ENCODE assay signal across 13 mouse cellular contexts in the genomic region with DNA sequence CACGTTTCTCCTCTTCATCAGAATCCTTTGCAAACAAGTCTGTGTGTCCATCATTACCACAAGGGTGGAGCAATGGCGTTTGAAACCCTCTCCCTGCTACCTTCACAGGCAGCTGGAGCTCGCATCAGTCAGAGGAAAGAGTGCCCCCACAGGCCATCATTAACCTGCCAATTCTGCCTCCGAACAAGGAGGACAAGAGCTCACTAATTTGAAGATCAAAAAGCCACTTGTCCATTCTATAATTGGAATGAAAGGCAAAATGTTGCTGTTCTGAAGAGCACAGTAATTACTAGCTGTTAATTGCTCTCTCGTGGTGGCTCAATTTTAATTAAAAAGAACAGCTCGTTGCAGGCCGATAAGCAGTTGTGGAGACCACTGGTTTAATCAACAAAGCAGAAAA.
A peak's percentile ranks its signal among the peaks of the same experiment; 100 is the strongest.
DNase-seq lines count a peak whose midpoint lies in the region; ATAC-seq and TF ChIP-seq lines count a peak whose summit lies in the region.
"Had no signal": no experiment of that assay in that cellular context is flagged by ENCODE, and none has a peak within 500 bp of the region (broad histone marks: within the 10 kb centered on the region; RNA-seq: fewer than 3 reads in every experiment).

No protein-coding gene starts in this region.

- no peak overlapping the region for H3K4me2 ChIP-seq in midbrain, embryonic 11.5 days

- DNase-seq in heart, adult 2 months: no peak
- DNase-seq in heart, adult 8-10 months (ENCODE audit: low spot score): no peak
- DNase-seq in midbrain, embryonic 11.5 days (ENCODE audit: low spot score, missing footprints): peak; percentile 84
- no peak for DNase-seq in midbrain, embryonic 10.5 days (ENCODE audit: low spot score)
- peak; percentile 32 for DNase-seq in forelimb bud, embryonic 11.5 days (ENCODE audit: low read depth, low spot score)
- peak; percentile 6 for DNase-seq in retina, postnatal 7 days (ENCODE audit: low read depth, low spot score)
- DNase-seq in left cerebral cortex, adult 2 months (ENCODE audit: extremely low spot score in 1 of 2, low spot score in 2 of 2): no peak
- no peak for DNase-seq in right cerebral cortex, postnatal 25 days
- DNase-seq: adrenal gland, postnatal 36 days; cerebellum, adult 18-20 months; liver; thymus, postnatal 14 days had no signal

- no peaks in the 10 kb centered on the region; the same call in none of the 2 replicates for H3K4me1 ChIP-seq in heart, adult 2 months (ENCODE audit: control insufficient read depth, insufficient read depth, low read length)
- H3K4me1 ChIP-seq in midbrain, embryonic 11.5 days (ENCODE audit: control insufficient read depth, insufficient read depth, low read length): no peaks in the 10 kb centered on the region
- peaks cover 5% of the 10 kb centered on the region for H3K4me1 ChIP-seq in midbrain, embryonic 10.5 days

- 0 out of 2 replicates have a peak, but pooled peaks cover 1% of the 10 kb centered on the region for H3K79me2 ChIP-seq in heart, adult 2 months (replicated peaks; ENCODE audit: control insufficient read depth, insufficient read depth, low read length)

- intact Hi-C loops in heart, adult 2 months (cut with DNase I): no loop called here
- intact Hi-C loops in left cerebral cortex, adult 2 months (cut with DNase I): no loop called here

- H3K27me3 ChIP-seq in heart, adult 2 months (ENCODE audit: control insufficient read depth, insufficient read depth, low read length): no peaks in the 10 kb centered on the region
- no peaks in the 10 kb centered on the region for H3K27me3 ChIP-seq in midbrain, embryonic 11.5 days (ENCODE audit: control insufficient read depth, insufficient read depth, low read length)
- H3K27me3 ChIP-seq in midbrain, embryonic 10.5 days (ENCODE audit: low read depth, poor library complexity, severe bottlenecking): peaks cover 8% of the 10 kb centered on the region; the same call in 1 of the 2 replicates

- H3K27ac ChIP-seq in heart, adult 2 months: no peak overlapping the region
- no peak overlapping the region for H3K27ac ChIP-seq in midbrain, embryonic 11.5 days (ENCODE audit: low read depth, low read length)
- no peak overlapping the region for H3K27ac ChIP-seq in midbrain, embryonic 10.5 days (replicated peaks)
- H3K27ac ChIP-seq in left cerebral cortex, adult 2 months: no peak overlapping the region

- no peak for TF ChIP-seq POLR2A in heart, adult 2 months (IDR thresholded peaks at IDR 0.05; ENCODE audit: insufficient read depth, low read depth, low read length)

- no peak overlapping the region for H3K9ac ChIP-seq in heart, adult 2 months (ENCODE audit: low read depth, low read length)
- H3K9ac ChIP-seq in midbrain, embryonic 11.5 days (ENCODE audit: low read length): no peak overlapping the region

- no peaks in the 10 kb centered on the region for H3K9me3 ChIP-seq in midbrain, embryonic 11.5 days (ENCODE audit: control insufficient read depth, low read length)
- no peaks in the 10 kb centered on the region for H3K9me3 ChIP-seq in midbrain, embryonic 10.5 days (replicated peaks)

- TF ChIP-seq CTCF in heart, adult 2 months (IDR thresholded peaks at IDR 0.05): 0 out of 2 replicates have a peak, but pooled peaks have one; percentile 6
- TF ChIP-seq CTCF in left cerebral cortex, adult 2 months (IDR thresholded peaks at IDR 0.05): no peak

- 73% methylated on average over 7 of the region's 7 CpGs for WGBS in heart, adult 2 months
- 43% methylated on average over 7 of the region's 7 CpGs for WGBS in midbrain, embryonic 11.5 days
- 54% methylated on average over 7 of the region's 7 CpGs for WGBS in midbrain, embryonic 10.5 days

- no peak for ATAC-seq in midbrain, embryonic 11.5 days (ENCODE audit: low FRiP score)
- ATAC-seq: intestine, embryonic 16.5 days had no signal

- no peak overlapping the region for H3K4me3 ChIP-seq in heart, adult 2 months
- H3K4me3 ChIP-seq in midbrain, embryonic 11.5 days (ENCODE audit: low read depth, low read length): no peak overlapping the region
- H3K4me3 ChIP-seq in midbrain, embryonic 10.5 days: no peak overlapping the region
- H3K4me3 ChIP-seq in left cerebral cortex, adult 2 months: no peak overlapping the region

- H3K36me3 ChIP-seq in heart, adult 2 months (ENCODE audit: control insufficient read depth, insufficient read depth, low read length): no peaks in the 10 kb centered on the region
- H3K36me3 ChIP-seq in midbrain, embryonic 11.5 days (ENCODE audit: control insufficient read depth, insufficient read depth, low read length): no peaks in the 10 kb centered on the region
- no peaks in the 10 kb centered on the region for H3K36me3 ChIP-seq in midbrain, embryonic 10.5 days

- TF ChIP-seq EP300 in heart, adult 2 months (IDR thresholded peaks at IDR 0.05; ENCODE audit: insufficient read depth, low read depth, low read length): no peak

Comparison
In these comparisons a context has a peak if more than half of its experiments do, and no peak if none do; other contexts are left out.
1. DNase-seq: peak in midbrain, embryonic 11.5 days (single experiment), forelimb bud, embryonic 11.5 days (single experiment) and retina, postnatal 7 days (single experiment); none in heart, adult 2 months (0 of 2), heart, adult 8-10 months (single experiment), midbrain, embryonic 10.5 days (single experiment), left cerebral cortex, adult 2 months (0 of 2) and right cerebral cortex, postnatal 25 days (single experiment).